Mouse (Mus musculus) MEL (cell line): ENCODE results near the gene Pyroxd2.

Experiments
- CTCF ChIP-seq, 3 experiments: IDR thresholded peaks in 2 of 3; conservative IDR thresholded peaks in 1 of 3; 2 replicates each; pipeline ENCODE4 v1.5.1; 2011 to 2012; ENCODE audit warnings: low read length in 3 of 3, low read depth in 2 of 3, mild to moderate bottlenecking in 2 of 3, improper control_type of control experiment in 1 of 3, inconsistent platforms in 1 of 3, mixed read lengths in 1 of 3, moderate library complexity in 1 of 3; ENCODE audit not compliant: control insufficient read depth in 1 of 3, insufficient read depth in 1 of 3, poor library complexity in 1 of 3, severe bottlenecking in 1 of 3
- EP300 ChIP-seq, 2 experiments: IDR thresholded peaks; 2 replicates each; pipeline ENCODE4 v1.6.1; 2011; ENCODE audit warnings: improper control_type of control experiment in 2 of 2, low read length in 2 of 2, low read depth in 1 of 2, mild to moderate bottlenecking in 1 of 2
- GATA1 ChIP-seq: IDR thresholded peaks from 2 replicates; pipeline ENCODE4 v1.6.1; 2011; ENCODE audit warnings: low read depth, low read length, improper control_type of control experiment
- MAZ ChIP-seq: IDR thresholded peaks from 2 replicates; pipeline ENCODE4 v1.6.1; 2012; ENCODE audit warnings: low read depth, mild to moderate bottlenecking, inconsistent platforms, low read length, improper control_type of control experiment
- POLR2A ChIP-seq, 2 experiments: IDR thresholded peaks; 2 replicates each; pipeline ENCODE4 v1.6.1; 2011 to 2012; ENCODE audit warnings: low read length in 2 of 2, mild to moderate bottlenecking in 2 of 2, control low read depth in 1 of 2, improper control_type of control experiment in 1 of 2, low read depth in 1 of 2, moderate library complexity in 1 of 2; ENCODE audit not compliant: control insufficient read depth in 1 of 2, insufficient read depth in 1 of 2, poor library complexity in 1 of 2
- TCF12 ChIP-seq: IDR thresholded peaks from 2 replicates; pipeline ENCODE4 v1.6.1; 2014; ENCODE audit warnings: low read depth, mild to moderate bottlenecking, inconsistent platforms, low read length, improper control_type of control experiment, moderate library complexity

DNA sequence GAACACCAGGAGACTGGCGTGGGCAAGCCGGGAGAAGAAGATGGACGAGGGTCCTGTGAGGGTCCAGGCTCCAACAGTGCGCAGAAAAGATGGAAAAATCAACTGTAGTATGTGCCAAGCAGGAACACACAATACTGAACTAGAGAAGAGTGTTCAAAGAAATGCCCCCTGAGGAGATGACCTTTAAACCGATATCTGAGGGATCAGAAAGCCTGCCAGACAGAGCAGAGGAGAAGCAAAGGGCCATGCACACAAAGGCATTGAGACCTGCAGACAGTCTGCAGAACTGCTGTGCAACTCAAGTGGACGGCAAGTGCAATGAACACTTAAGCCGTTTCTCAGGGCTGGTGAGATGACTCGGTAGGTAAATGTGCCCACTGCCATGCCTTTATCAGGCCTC, 14.8 kb upstream of the Pyroxd2 start:
- TF ChIP-seq GATA1 (no peak), TCF12 (no peak), CTCF (IDR thresholded peaks at IDR 0.05 in 2 of 3, conservative IDR thresholded peaks at IDR 0.05 in 1 of 3; ENCODE audit: control insufficient read depth in 1 of 3, insufficient read depth in 1 of 3, low read depth in 2 of 3, low read length in 3 of 3, poor library complexity in 1 of 3, severe bottlenecking in 1 of 3) (no peak), EP300 (IDR thresholded peaks at IDR 0.05; ENCODE audit: low read depth in 1 of 2, low read length in 2 of 2) (no peak), POLR2A (IDR thresholded peaks at IDR 0.05; ENCODE audit: control insufficient read depth in 1 of 2, insufficient read depth in 1 of 2, low read depth in 1 of 2, low read length in 2 of 2, poor library complexity in 1 of 2) (no peak), MAZ (no peak)
